8 mouse cellular contexts compared by ENCODE assay signal in the genomic region with DNA sequence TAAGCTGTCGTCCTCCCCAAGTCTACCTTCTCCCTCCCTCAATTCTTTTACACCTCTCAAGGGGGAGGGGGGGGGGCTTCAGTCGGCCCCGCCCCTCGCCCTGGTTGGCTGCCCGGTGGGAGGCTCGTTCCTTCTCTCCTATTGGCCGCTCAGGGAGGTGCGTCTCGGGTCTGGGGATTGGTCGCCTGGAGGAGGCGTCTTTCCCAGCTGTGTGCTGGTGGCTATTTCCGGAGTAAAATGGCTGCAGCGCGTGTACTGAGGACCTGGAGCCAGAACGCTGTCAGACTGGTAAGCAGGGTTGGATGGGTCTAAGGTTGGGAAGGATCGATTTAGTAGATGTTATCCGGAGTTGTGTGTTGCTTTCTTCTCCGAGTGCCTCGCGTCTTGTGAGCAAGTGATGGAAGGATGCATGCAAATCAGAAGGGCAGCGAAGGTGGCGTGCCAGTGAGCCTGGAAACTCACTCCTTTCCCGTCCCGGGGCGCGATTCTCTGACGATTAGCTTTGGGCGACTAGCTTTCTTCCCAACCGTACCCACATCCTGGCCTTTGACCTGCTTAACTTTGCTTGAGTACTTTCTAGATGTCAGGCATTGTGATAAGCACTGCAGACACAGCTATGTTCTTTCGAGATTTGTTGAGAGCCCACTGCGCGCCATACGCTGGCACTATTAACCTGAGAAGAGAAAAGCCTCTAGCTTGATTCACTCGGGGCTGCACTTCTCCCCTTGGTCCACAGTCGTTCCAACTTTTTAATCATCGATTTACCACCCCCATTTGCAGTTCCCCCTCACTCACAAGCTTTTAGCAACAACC. TPM values are rescaled to one million over a fixed set of nuclear protein-coding genes. Genes with fewer than 3 reads are reported as not detected.
A peak's percentile ranks its signal among the peaks of the same experiment; 100 is the strongest.
DNase-seq lines count a peak whose midpoint lies in the region; ATAC-seq and TF ChIP-seq lines count a peak whose summit lies in the region.

A gene (plus strand): TSS at position 167 of the 813 bp plus-strand sequence.

- POLR2A ChIA-PET in Patski (lab: Charles Lee) = interaction anchor here (0.6 to 1.9 kb wide), 3 partner anchors 21 to 81 kb away, joined by 3 to 6 read pairs (median 4); a partner anchor contains a TSS

- peak within 1 kb of the TSS; percentile 76 for H3K4me3 ChIP-seq in hindbrain, embryonic 15.5 days

- in situ Hi-C loops in Patski (cut with MboI; ENCODE audit: low pct_unique_long_range_greater_than_20kb) = loop anchor here (5.0 kb wide), 3 partner anchors 64 to 324 kb away; no protein-coding TSS in a partner anchor

- 1% methylated on average over 36 of the region's 36 CpGs for WGBS in hindbrain, embryonic 15.5 days

- H3K9me3 ChIP-seq in hindbrain, embryonic 15.5 days = no peaks in the 10 kb centered on the region

- peak; percentile 97 for ATAC-seq in Patski
- peak; percentile 94 for ATAC-seq in hindbrain, embryonic 15.5 days (ENCODE audit: low FRiP score, low read depth)

- DNase-seq in Patski (ENCODE audit: low read depth, low spot score) = peak; percentile 86
- peak; percentile 76 to 88 for DNase-seq in cerebellum, postnatal 25 days
- DNase-seq in frontal cortex, postnatal 36 days (ENCODE audit: low spot score in 2 of 2) = peak; percentile 80 to 89
- peak; percentile 78 for DNase-seq in left cerebral cortex, adult 11 months (ENCODE audit: low spot score)
- peak; percentile 88 to 90 for DNase-seq in lung, postnatal 4 days
- DNase-seq in retina, postnatal 7 days (ENCODE audit: low read depth, low spot score) = peak; percentile 80
- DNase-seq in urinary bladder, adult 2 months (ENCODE audit: low spot score) = peak; percentile 67

- no peak for TF ChIP-seq CTCF in Patski (IDR thresholded peaks at IDR 0.05)

- CTCF ChIA-PET in Patski (lab: Charles Lee) = interaction anchor here (0.6 to 2.7 kb wide), 22 partner anchors 9 to 453 kb away, joined by 3 to 10 read pairs (median 4); a partner anchor contains a TSS

- H3K27me3 ChIP-seq in Patski = no peaks in the 10 kb centered on the region
- H3K27me3 ChIP-seq in hindbrain, embryonic 15.5 days = no peaks in the 10 kb centered on the region

- no peaks in the 10 kb centered on the region for H3K36me3 ChIP-seq in hindbrain, embryonic 15.5 days

- H3K4me1 ChIP-seq in hindbrain, embryonic 15.5 days (replicated peaks) = peaks cover 13% of the 10 kb centered on the region

- peak within 1 kb of the TSS; percentile 81 for H3K4me2 ChIP-seq in hindbrain, embryonic 15.5 days

- H3K27ac ChIP-seq in hindbrain, embryonic 15.5 days (replicated peaks) = peak within 1 kb of the TSS; percentile 74

- peak within 1 kb of the TSS; percentile 64 for H3K9ac ChIP-seq in hindbrain, embryonic 15.5 days

RNA-seq across cellular contexts. Expression of the gene that starts here (rescaled TPM):
- 60.5 TPM for polyA plus RNA-seq in Patski (2021)
- polyA plus RNA-seq in hindbrain, embryonic 15.5 days (2015; fragmentation: Nextera tagmentation; extraction: Ambion mirVana) = 12.9 and 13.5 TPM in 2 replicates
- polyA plus RNA-seq in urinary bladder, adult 2 months (2012; rRNA removed) = 21.2 and 22.7 TPM in 2 replicates

Comparison
In these comparisons a context has a peak if more than half of its experiments do, and no peak if none do; other contexts are left out.
1. Peak in every context shown above with its lines: DNase-seq, ATAC-seq, H3K4me3 ChIP-seq and H3K27ac ChIP-seq.